Mouse (Mus musculus) layer of hippocampus, postnatal 14 days (tissue): ENCODE data around the gene Tmem206. TPM values are rescaled to one million over a fixed set of nuclear protein-coding genes. Genes with fewer than 3 reads are reported as not detected.
A peak's percentile ranks its signal among the peaks of the same experiment; 100 is the strongest.

Experiments
- DNase-seq, 2 experiments: peaks; one replicate each; pipeline ENCODE4 v3.0.0; 2021 to 2022; ENCODE audit warnings: low spot score in 2 of 2, mixed read lengths in 1 of 2
- total RNA-seq, 2 experiments: library from RNA; stranded (reverse); gene quantifications; 2 replicates each; pipeline ENCODE4 v1.2.3; 2021

Gene Tmem206
- total RNA-seq, 2 experiments from 2014 or later = 9.3 to 11.4 TPM

GRCm38 (mm10) chr1:191396446-191396845, 70.7 kb downstream of the Tmem206 start:
- no peak for DNase-seq

- DNase-seq = peak; percentile 99 to 100
Measured at GRCm38 (mm10) chr1:191396897-191397849, 71.5 kb downstream of the Tmem206 start.

Other genes with a start within 250 kb of the Tmem206 start
- not detected for gene Batf3, start 228.1 kb upstream of the Tmem206 start, total RNA-seq
- not detected for gene Fam71a, start 161.1 kb upstream of the Tmem206 start, total RNA-seq
- gene Atf3, start 107.9 kb upstream of the Tmem206 start, total RNA-seq = under 1 TPM; 0.79 to 0.90 TPM
- gene Nenf, start 7.7 kb upstream of the Tmem206 start, total RNA-seq = 10 to 100 TPM; 64.7 to 67.4 TPM
- 10 to 100 TPM; 67.1 to 73.0 TPM for gene Ppp2r5a, start 77.4 kb downstream of the Tmem206 start, total RNA-seq
- 1 to 10 TPM; 1.3 to 1.8 TPM for gene Dtl, start 249.6 kb downstream of the Tmem206 start, total RNA-seq
- 10 to 100 TPM; 23.9 to 28.1 TPM for gene Ints7, start 249.7 kb downstream of the Tmem206 start, total RNA-seq